Mouse (Mus musculus): Measurements from ENCODE around the gene Cox8b.

Cox8b gene

DNA sequence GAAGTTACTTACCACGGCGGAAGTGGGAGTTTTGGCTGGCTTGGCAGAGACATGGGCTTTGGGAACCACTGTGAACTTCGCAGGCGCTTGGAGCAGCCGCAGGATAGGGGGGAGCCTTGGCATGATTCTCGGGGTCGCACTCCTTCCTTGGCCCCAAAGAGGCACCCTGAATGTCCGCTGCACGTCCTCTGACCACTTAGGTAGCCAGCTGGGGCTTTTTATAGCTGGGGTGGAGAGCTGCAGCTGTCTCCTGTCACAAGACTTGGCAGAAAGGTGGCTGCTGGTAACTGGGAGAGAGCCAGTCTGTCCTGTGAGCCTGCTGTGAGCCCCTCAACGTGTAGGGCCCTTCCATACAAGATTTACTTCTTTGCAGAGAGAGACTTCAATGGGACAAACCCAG is at the start of gene Cox8b:
Cox8b (minus strand) TSS at position 227 of the 400 bp plus-strand sequence.
- DNase-seq (ENCODE audit: low read depth, low spot score) = no peak

DNA sequence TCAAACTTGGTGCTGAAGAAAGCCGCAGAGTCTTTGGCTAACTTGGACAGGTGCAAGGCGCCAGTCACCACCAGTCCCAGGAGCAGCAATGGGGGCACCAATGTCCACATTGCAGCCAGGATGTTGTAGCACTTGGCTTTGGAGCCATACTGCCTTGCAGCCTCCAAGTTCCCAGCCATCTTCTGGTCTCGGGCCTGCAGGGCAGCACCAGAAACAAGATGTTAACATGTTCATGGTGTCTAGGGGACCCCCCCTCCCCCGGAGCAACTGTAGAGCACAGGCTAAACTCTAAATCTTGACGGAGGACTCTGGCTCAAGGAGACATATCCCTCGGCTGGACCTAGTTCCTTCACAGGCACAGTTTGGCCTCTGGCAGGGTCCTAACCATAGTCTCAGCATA is 49.0 kb upstream of the Cox8b start:
- DNase-seq (ENCODE audit: low read depth, low spot score) = no peak

DNA sequence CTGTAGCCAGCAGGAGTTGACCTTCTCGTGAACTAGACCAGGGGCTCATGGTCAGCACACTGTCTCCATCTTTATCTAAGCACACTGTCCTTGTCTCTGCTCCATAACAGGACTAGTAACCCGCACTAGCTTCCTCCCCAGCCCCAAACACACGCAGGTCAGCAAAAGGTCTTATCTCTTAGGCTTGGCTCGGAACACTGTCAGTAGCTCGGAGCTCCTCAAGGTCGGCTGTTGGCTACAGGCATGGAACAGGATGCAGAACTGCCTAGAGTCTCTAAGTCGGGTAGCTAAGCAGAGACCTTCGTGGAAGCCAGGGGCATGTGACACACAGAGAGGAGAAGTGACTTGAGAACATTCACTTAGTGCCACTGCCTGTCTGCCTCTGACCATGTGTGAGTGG is 47.9 kb upstream of the Cox8b start:
- no peak for DNase-seq (ENCODE audit: low read depth, low spot score)

DNA sequence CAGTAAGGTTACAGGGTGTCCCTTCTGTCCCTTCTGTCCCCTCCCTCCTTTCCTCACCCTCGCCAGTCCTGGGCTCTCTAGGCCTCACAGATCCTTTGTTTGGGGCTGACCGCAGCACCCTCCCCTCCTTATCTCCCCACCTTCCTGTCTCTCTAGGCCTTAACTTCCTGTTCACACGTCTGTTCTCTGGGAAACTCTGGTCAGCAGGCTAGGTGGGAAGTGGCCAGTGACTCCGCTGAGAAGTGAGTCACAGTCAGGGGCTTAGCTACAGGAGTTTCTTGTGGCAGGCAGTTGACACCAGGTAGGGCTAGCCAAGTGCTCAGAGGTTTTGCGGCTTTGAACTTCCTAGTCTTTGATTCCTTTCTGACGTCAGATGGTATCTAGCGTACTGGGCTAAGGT is 46.7 kb upstream of the Cox8b start:
- DNase-seq (ENCODE audit: low read depth, low spot score) = no peak

DNA sequence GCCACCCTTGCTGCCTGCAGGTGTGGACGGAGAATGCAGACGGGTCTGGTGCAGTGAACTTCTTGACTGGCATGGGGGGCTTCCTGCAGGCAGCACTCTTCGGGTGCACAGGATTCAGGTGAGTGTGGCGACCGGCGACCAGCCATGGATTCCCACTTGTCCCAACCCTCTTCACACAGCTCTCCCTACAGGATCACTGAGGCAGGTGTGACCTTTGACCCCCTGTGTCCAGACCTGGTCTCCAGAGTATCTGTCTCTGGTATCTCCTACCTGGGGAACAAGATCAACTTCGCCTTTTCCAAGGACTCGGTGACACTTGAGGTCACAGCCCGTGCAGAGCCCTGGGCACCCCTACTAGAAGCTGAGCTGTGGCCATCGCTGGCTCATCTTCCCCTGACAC is 46.1 kb upstream of the Cox8b start:
- DNase-seq (ENCODE audit: low read depth, low spot score) = no peak

DNA sequence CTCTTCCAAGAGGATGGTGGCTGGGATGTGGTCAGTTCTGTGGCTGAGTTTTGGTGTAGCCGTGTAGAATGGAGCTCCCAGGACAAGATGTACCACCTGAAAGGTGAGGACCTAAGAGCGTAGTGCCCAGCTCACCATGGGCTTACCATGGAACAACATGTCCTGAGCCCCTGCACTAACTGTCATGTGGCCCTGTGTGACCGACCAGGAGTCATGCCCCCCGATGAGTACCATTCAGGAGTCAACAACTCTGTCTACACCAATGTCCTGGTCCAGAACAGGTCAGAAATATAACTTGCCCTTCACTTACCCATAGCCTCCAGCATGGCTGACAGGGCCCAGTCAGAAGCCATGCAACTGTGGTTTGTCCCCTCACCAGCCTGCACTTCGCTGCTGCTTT is 45.0 kb upstream of the Cox8b start:
- no peak for DNase-seq (ENCODE audit: low read depth, low spot score)

DNA sequence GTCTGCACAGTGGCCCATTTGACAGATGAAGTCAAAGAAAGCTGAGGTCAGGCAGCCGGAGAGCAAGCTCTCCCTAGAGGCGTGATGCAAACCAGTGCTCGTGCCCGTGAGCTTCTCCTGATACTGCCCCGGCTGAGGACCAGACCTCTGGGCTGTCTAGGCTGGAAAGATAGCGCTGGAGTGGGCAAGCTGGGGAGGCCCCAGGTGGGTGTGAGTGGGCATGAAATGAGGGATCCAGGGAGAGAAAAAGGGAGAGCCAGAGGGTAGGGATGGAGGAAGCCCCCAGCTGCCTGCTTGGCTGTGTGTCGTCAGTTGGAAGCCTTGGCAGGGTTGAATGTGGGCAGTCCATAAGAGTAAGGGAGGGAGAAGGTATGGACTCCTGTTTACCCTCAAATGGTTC is 44.0 kb upstream of the Cox8b start:
- DNase-seq (ENCODE audit: low read depth, low spot score) = no peak

DNA sequence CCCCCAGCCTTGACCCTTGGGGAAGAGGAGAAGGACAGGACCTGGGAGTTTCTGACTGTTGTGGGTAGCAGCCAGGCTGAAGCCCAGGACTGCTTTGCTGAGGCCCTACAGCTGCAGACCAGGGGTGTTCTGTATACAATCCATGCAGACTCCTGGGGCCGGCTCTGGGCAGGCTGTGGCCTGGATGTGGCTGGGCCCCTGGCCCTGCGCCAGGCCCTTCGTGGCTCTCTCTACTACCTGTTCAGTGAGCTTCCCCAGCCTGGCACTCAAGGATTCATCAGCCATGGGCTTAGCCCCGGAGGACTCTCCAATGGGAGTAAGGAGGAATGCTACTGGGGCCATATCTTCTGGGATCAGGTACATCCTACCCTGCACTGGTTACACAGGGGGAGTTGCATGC is 43.1 kb upstream of the Cox8b start:
- no peak for DNase-seq (ENCODE audit: low read depth, low spot score)

DNA sequence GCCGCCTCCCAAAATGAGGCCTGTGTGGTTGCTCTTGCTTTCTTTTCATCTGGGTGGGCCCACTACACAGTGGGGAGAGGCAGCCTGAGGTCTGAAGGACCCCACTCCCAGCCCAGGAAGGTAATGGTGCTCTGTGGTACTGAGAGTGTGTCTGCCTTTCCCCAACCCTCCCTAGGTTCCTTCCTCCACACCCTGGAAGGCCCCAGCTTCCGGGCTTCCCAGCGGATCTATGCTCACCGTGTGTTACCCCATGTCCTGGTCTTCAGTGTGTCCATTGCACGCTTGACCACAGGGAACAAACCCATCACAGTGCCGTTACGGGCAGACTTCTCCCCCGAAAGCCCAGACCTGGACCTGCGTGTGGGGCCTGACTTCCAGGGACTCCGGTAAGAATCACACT is 42.6 kb upstream of the Cox8b start:
- no peak for DNase-seq (ENCODE audit: low read depth, low spot score)

DNA sequence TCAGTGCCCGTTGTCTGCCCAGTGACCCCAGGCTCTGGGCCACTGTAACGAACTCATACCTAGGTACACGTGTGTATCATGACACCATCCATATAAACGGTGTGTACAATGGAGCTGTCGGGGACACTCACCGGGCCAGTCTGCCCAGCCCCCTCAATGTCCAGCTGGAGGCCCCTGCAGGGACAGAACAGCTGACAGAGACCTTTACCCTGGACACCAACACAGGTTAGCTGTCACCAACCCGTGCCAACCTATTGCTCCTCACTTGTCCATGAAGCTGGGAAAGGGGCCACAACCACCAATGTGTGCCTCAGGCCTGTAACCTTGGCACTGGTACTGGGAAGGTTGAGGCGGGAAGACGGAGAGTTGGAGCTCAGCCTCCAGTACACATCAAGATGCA is 42.1 kb upstream of the Cox8b start:
- no peak for DNase-seq (ENCODE audit: low read depth, low spot score)

DNA sequence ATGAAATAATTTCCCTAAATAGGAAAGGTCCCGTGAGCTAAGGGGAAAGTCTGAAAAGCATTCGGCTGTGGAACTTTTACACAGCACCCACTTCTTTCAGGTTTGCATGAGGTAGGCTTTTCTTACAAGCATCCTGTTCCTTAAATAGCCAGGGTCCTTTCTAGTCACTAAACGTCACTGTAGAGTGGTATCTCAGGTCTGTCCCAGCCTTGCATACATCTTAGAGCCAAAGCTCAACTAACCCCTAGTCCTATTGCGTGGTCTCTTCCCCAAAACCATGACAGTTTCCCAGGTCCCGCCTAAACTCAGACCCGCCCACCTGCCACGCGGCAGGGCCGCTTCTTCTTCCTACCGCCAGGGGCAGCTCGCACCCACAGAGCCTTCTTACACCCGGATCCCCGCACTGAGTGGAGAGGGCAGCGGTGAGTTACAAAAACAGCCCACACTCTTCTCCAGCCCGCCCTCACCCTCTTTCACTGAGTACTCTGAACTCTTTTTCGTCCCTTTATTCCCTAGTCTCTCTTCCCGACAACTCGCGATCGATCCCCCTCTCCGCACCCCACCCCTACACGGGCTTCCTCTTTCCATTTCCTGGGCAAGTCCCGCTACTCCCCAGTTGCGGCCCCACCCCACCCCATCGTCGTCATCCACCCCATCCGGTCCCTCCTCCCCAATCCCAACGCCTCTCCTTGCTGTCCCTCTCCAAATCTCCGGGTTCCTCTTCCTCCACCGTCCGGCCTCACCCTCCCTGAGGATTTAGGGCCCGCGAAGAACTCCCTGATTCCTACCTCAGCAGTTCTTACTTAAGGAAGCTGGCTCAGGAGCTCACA is 41.2 kb upstream of the Cox8b start, which contains the start of gene Pgghg:
Pgghg (plus strand) TSS at position 170 of the 830 bp plus-strand sequence.
- DNase-seq (ENCODE audit: low read depth, low spot score) = no peak

DNA sequence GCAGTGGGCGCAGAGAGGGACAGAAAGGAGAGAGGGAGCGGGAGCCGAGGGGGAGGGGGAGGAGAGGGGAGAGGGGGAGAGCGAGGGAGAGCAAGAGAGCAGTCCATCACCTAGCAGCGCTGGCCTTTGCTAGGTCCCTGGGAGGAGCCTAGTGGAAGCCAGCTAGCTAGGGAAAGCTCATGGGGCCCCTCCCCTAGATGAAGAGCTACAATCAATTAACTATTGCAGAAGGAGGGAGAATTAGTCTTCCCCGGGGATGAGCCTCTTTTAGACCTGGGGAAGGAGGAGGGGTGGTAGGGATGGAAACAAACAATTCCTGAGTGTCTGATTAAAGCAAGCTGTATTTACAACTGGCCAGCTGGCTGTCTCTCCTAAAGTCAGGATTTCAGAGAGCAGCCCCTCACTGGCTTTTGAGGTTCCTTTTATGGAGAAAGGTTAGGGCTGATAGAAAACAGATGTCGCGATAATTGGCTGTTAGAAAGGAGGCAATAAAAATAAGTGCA is 39.5 kb upstream of the Cox8b start:
- DNase-seq (ENCODE audit: low read depth, low spot score) = no peak

DNA sequence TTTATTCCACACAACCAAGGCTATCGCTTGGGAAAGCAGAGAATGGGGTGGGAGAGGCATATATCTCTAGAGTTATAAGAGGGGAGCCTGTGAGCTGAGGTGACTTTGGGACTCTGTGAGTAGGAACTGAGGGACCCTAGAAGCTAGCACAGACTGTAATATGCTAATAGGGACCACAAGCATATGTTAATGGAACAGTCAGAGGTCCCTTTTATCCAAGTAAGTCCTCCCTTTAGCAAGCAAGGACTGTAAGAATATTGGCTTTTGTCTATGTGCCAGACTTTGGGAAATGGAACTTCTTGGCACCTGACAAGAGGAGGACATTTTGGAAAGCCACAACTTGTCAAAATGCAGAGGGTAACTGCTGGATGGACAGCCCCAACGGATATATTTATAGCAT is 38.6 kb upstream of the Cox8b start:
- DNase-seq (ENCODE audit: low read depth, low spot score) = no peak

DNA sequence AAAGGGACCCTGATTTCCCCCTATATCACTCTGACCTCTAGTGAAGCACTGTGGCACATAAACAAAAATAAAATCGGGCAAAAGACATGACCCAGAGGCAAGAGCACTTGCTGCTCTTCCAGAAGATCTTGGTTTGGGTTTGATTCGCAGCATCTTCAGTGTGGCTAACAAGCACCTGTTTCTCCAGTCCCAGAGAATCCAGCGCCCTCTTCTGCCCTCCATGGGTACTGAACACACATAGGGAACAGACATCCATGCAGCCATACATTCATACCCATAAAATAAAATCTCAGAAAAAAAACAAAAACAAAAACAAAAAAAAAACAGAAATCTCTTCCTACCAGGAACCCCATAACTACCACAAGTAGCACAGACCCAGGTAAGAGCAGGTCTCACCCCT is 38.2 kb upstream of the Cox8b start:
- DNase-seq (ENCODE audit: low read depth, low spot score) = no peak

DNA sequence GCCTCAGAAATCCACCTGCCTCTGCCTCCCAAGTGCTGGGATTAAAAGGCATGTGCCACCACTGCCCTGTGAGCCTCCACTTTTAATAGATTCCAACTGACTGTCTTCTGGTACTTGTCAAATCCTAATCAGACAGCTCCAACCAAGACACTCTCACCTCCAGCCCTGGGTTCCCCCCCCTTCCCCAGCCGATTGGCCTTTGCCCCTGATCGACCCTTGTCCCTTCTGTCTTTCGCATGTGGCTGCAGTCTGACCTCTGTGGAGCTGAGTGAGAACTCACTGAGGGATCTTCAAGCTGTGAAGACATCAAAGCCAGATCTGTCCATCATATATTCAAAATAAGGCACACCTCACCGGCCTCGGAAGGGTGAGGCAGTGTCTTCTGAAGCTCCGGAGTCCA is 26.9 kb upstream of the Cox8b start:
- no peak for DNase-seq (ENCODE audit: low read depth, low spot score)

DNA sequence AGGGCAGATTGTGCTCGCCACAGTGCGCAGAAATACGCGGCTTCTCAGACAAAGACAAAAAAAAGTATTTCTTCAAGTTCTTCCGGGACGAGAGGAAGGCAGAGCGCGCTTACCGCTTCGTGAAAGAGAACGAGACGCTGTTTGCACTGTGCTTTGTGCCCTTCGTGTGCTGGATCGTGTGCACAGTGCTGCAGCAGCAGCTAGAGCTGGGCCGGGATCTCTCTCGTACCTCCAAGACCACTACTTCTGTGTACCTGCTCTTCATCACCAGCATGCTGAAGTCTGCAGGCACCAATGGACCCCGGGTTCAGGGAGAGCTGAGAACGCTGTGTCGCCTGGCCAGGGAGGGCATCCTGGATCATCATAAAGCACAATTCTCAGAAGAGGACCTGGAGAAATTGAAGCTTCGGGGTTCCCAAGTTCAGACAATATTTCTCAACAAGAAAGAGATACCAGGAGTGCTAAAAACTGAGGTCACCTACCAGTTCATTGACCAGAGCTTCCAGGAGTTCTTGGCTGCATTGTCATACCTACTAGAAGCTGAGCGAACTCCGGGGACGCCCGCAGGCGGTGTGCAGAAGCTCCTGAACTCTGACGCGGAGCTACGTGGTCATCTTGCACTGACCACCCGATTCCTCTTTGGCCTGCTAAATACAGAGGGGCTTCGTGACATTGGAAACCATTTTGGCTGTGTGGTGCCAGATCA is 23.0 kb upstream of the Cox8b start:
- no peak for DNase-seq (ENCODE audit: low read depth, low spot score)

DNA sequence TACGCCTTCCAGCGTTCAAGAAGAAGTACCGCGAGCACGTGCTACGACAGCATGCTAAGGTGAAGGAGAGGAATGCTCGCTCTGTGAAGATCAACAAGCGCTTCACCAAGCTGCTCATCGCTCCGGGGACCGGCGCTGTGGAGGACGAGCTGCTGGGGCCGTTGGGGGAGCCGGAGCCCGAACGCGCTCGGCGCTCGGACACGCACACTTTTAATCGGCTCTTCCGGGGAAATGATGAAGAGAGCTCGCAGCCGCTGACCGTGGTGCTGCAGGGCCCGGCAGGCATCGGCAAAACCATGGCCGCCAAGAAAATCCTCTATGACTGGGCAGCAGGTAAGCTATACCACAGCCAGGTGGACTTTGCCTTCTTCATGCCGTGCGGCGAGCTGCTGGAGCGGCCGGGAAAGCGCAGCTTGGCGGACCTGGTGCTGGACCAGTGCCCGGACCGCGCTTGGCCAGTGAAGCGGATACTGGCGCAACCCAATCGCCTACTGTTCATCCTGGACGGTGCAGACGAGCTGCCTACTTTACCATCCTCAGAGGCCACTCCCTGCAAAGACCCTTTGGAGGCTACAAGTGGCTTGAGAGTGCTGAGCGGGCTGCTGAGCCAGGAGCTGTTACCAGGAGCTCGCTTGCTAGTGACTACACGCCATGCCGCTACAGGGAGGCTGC is 22.3 kb upstream of the Cox8b start:
- no peak for DNase-seq (ENCODE audit: low read depth, low spot score)

DNA sequence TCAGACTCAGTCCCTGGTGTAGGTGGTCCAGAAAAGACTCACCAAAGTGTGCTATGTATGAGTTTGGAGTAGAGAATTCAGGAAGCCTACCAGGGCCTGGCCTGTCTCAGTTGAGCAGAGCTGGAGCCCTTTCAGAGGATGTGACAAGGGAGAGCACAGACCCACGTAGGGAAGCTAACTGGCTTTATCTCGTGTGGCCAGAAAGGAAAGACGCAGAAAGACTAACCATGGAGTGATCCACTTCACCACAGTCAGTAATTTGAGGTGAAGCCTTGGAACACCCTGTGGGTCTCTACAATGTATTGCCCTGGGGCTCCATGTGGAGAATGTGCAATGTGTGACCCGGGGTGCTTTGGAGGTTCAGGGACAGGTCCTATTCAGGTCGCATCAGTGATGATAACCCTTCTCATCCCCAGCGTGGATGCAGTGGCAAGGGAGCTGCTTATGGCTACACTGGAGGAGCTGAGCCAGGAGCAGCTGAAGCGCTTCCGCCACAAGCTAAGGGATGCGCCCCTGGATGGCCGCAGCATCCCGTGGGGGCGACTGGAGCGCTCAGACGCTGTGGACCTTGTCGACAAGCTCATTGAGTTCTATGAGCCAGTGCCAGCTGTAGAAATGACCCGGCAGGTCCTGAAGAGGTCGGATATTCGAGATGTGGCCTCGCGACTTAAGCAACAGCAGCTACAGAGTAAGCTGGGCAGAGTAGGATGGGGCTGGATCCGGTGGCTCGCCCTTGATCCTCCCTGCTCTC is 21.2 kb upstream of the Cox8b start:
- DNase-seq (ENCODE audit: low read depth, low spot score) = no peak

DNA sequence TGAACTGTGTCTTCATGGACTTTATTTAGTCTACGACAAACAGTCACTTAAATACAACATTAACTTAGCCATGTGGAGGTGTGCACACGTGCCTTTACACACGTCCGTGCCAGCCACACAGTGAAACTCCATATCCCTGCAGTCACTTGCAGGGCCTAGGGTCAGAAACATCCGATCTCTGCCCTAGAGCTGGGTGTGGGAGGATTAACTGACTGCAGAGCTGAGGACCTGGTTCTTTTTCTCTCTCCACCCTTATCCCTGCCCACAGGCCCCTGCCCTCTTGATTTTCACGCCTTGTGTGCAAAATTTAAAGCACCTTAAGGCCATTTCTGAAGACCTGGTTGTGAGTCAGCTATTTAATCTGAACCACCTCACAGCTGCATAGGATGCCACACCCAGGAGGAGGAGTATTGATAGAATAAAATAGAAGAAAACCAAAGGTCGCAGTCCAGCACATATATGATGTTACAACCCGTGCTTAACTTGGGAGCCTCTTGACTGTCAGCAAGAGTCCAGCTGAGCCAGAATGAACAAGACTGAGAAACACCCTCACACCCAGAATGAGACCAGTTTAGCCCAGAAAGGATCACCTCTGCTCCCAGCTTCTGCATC is 20.3 kb upstream of the Cox8b start, which contains the start of gene Nlrp6:
Nlrp6 (plus strand) TSS at position 485 of the 612 bp plus-strand sequence.
- no peak for DNase-seq (ENCODE audit: low read depth, low spot score)

DNA sequence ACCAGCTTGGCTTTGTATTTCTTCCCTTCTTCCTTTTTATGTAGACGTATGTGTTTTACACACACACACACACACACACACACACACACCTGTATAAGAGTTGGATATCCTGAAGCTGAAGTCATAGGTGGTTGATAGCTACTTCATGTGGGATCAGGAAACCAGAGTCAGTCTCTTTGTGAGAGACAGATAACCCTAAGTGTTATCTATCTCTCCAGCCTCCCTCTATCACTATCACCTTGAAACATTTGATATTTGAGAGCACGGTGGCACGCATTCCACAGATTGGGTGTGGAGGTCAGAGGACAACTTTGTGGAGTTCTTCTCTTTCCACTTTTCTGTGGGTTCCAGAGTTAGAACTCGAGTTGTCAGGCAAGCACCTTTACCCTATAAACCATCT is 19.7 kb upstream of the Cox8b start:
- no peak for DNase-seq (ENCODE audit: low read depth, low spot score)

DNA sequence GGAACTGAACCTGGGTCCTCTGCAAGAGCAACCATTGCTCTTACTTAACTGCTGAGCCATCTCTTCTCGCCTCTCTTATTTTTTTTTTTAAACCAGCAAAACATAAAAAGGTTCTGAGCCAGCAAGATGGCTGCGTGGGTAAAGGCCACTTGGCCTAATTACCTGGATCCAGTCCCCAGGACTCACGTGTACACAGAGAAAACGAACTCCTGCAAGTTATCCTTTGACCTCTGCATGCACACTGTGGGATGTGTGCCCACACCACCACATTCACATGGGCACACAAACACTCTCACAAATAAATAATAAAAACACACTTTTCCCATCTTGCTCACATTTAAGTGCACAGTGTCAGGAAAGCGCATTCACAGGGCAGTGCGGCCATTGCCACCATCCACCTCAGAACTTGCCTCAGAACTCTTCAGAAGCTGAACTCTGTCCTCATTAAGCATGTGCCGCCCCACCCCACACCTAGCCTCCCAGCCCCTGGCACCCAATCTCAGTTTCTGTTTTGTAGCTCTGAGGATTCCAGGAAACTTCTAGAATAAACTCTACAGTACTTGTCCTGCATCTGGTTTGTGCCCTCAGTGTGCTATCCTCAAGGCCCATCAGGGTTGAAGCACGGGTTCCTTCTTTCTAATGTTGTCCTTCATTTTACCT is 13.9 kb upstream of the Cox8b start:
- no peak for DNase-seq (ENCODE audit: low read depth, low spot score)
